Mouse (Mus musculus): ENCODE data around the gene Dock1. TPM values are rescaled to one million over a fixed set of nuclear protein-coding genes. Genes with fewer than 3 reads are reported as not detected.

The Dock1 gene
- 48.4 and 48.6 TPM in 2 replicates for polyA plus RNA-seq (2014; fragmentation: Nextera tagmentation; extraction: Ambion mirVana)

GRCm38 (mm10) chr7:134670312-134671002 lies at the start of gene Dock1:
TSS of gene Dock1 (plus strand) at chr7:134670654.
- peak; percentile 84 for ATAC-seq (ENCODE audit: insufficient number of reproducible peaks, insufficient read depth, low FRiP score, low read depth)
- Histone ChIP-seq H3K27ac (ENCODE audit: low read length) (peak within 1 kb of the TSS; percentile 93), H3K4me1 (ENCODE audit: control insufficient read depth, insufficient read depth, low read length) (peaks cover 24% of the 10 kb centered on the region), H3K9ac (replicated peaks; ENCODE audit: low read depth, low read length) (peak within 1 kb of the TSS; percentile 90), H3K4me3 (ENCODE audit: low read depth, low read length) (peak within 1 kb of the TSS; percentile 64), H3K4me2 (replicated peaks; ENCODE audit: low read depth, low read length) (peak within 1 kb of the TSS; percentile 77), H3K36me3 (ENCODE audit: control insufficient read depth, insufficient read depth, low read length) (no peaks in the 10 kb centered on the region), H3K9me3 (ENCODE audit: control insufficient read depth, low read depth, low read length) (no peaks in the 10 kb centered on the region), H3K27me3 (ENCODE audit: control insufficient read depth, insufficient read depth, low read length) (no peaks in the 10 kb centered on the region)
- 1% methylated on average over 64 of the region's 77 CpGs for WGBS

GRCm38 (mm10) chr7:134627906-134628305 lies 42.5 kb upstream of the Dock1 start:
- no peak overlapping the region for H3K4me3 ChIP-seq (ENCODE audit: low read depth, low read length)
- no peak overlapping the region for H3K9ac ChIP-seq (replicated peaks; ENCODE audit: low read depth, low read length)
- H3K36me3 ChIP-seq (ENCODE audit: control insufficient read depth, insufficient read depth, low read length): no peaks in the 10 kb centered on the region
- H3K9me3 ChIP-seq (ENCODE audit: control insufficient read depth, low read depth, low read length): peaks cover under 1% of the 10 kb centered on the region; the same call in 1 of the 2 replicates
- no peaks in the 10 kb centered on the region for H3K27me3 ChIP-seq (ENCODE audit: control insufficient read depth, insufficient read depth, low read length)
- no peaks in the 10 kb centered on the region for H3K4me1 ChIP-seq (ENCODE audit: control insufficient read depth, insufficient read depth, low read length)
- ATAC-seq (ENCODE audit: insufficient number of reproducible peaks, insufficient read depth, low FRiP score, low read depth): no peak
- H3K4me2 ChIP-seq (replicated peaks; ENCODE audit: low read depth, low read length): no peak overlapping the region
- no peak overlapping the region for H3K27ac ChIP-seq (ENCODE audit: low read length)
- 77% methylated on average over 4 of the region's 4 CpGs for WGBS

GRCm38 (mm10) chr7:134650246-134650830 lies 20.1 kb upstream of the Dock1 start:
- no peaks in the 10 kb centered on the region for H3K27me3 ChIP-seq (ENCODE audit: control insufficient read depth, insufficient read depth, low read length)
- WGBS: 81% methylated on average over 8 of the region's 8 CpGs
- no peaks in the 10 kb centered on the region for H3K4me1 ChIP-seq (ENCODE audit: control insufficient read depth, insufficient read depth, low read length)
- no peak overlapping the region for H3K27ac ChIP-seq (ENCODE audit: low read length)
- no peak overlapping the region for H3K9ac ChIP-seq (replicated peaks; ENCODE audit: low read depth, low read length)
- no peaks in the 10 kb centered on the region for H3K9me3 ChIP-seq (ENCODE audit: control insufficient read depth, low read depth, low read length)
- H3K4me3 ChIP-seq (ENCODE audit: low read depth, low read length): no peak overlapping the region
- no peaks in the 10 kb centered on the region for H3K36me3 ChIP-seq (ENCODE audit: control insufficient read depth, insufficient read depth, low read length)
- no peak for ATAC-seq (ENCODE audit: insufficient number of reproducible peaks, insufficient read depth, low FRiP score, low read depth)
- no peak overlapping the region for H3K4me2 ChIP-seq (replicated peaks; ENCODE audit: low read depth, low read length)

- H3K4me1 ChIP-seq (ENCODE audit: control insufficient read depth, insufficient read depth, low read length): no peaks in the 10 kb centered on the region
- ATAC-seq (ENCODE audit: insufficient number of reproducible peaks, insufficient read depth, low FRiP score, low read depth): no peak
- no peak overlapping the region for H3K4me2 ChIP-seq (replicated peaks; ENCODE audit: low read depth, low read length)
- no peak overlapping the region for H3K9ac ChIP-seq (replicated peaks; ENCODE audit: low read depth, low read length)
- no peaks in the 10 kb centered on the region for H3K27me3 ChIP-seq (ENCODE audit: control insufficient read depth, insufficient read depth, low read length)
- no peak overlapping the region for H3K27ac ChIP-seq (ENCODE audit: low read length)
- WGBS: 89% methylated on average over 3 of the region's 3 CpGs
- no peaks in the 10 kb centered on the region for H3K9me3 ChIP-seq (ENCODE audit: control insufficient read depth, low read depth, low read length)
- H3K4me3 ChIP-seq (ENCODE audit: low read depth, low read length): no peak overlapping the region
- no peaks in the 10 kb centered on the region for H3K36me3 ChIP-seq (ENCODE audit: control insufficient read depth, insufficient read depth, low read length)
These were observed 19.4 kb upstream of the Dock1 start for GRCm38 (mm10) chr7:134651071-134651470.

- H3K4me1 ChIP-seq (ENCODE audit: control insufficient read depth, insufficient read depth, low read length): no peaks in the 10 kb centered on the region
- no peak overlapping the region for H3K9ac ChIP-seq (replicated peaks; ENCODE audit: low read depth, low read length)
- peak; percentile 56; the same call in 1 of the 2 replicates for ATAC-seq (ENCODE audit: insufficient number of reproducible peaks, insufficient read depth, low FRiP score, low read depth)
- H3K4me2 ChIP-seq (replicated peaks; ENCODE audit: low read depth, low read length): no peak overlapping the region
- H3K36me3 ChIP-seq (ENCODE audit: control insufficient read depth, insufficient read depth, low read length): no peaks in the 10 kb centered on the region
- no peak overlapping the region for H3K27ac ChIP-seq (ENCODE audit: low read length)
- H3K27me3 ChIP-seq (ENCODE audit: control insufficient read depth, insufficient read depth, low read length): no peaks in the 10 kb centered on the region
- no peak overlapping the region for H3K4me3 ChIP-seq (ENCODE audit: low read depth, low read length)
- WGBS: 16% methylated on average over 2 of the region's 2 CpGs
- H3K9me3 ChIP-seq (ENCODE audit: control insufficient read depth, low read depth, low read length): no peaks in the 10 kb centered on the region
These were observed 7.2 kb upstream of the Dock1 start for GRCm38 (mm10) chr7:134663241-134663640.

GRCm38 (mm10) chr7:134665642-134666282 lies 4.7 kb upstream of the Dock1 start:
- no peaks in the 10 kb centered on the region for H3K36me3 ChIP-seq (ENCODE audit: control insufficient read depth, insufficient read depth, low read length)
- 68% methylated on average over 5 of the region's 5 CpGs for WGBS
- H3K4me1 ChIP-seq (ENCODE audit: control insufficient read depth, insufficient read depth, low read length): 0 out of 2 replicates have a peak, but pooled peaks cover 5% of the 10 kb centered on the region
- no peak overlapping the region for H3K27ac ChIP-seq (ENCODE audit: low read length)
- H3K4me2 ChIP-seq (replicated peaks; ENCODE audit: low read depth, low read length): no peak overlapping the region
- no peak for ATAC-seq (ENCODE audit: insufficient number of reproducible peaks, insufficient read depth, low FRiP score, low read depth)
- H3K9ac ChIP-seq (replicated peaks; ENCODE audit: low read depth, low read length): no peak overlapping the region
- no peaks in the 10 kb centered on the region for H3K27me3 ChIP-seq (ENCODE audit: control insufficient read depth, insufficient read depth, low read length)
- no peak overlapping the region for H3K4me3 ChIP-seq (ENCODE audit: low read depth, low read length)
- H3K9me3 ChIP-seq (ENCODE audit: control insufficient read depth, low read depth, low read length): no peaks in the 10 kb centered on the region

- H3K4me3 ChIP-seq (ENCODE audit: low read depth, low read length): no peak overlapping the region
- no peak overlapping the region for H3K27ac ChIP-seq (ENCODE audit: low read length)
- no peaks in the 10 kb centered on the region for H3K36me3 ChIP-seq (ENCODE audit: control insufficient read depth, insufficient read depth, low read length)
- H3K9ac ChIP-seq (replicated peaks; ENCODE audit: low read depth, low read length): no peak overlapping the region
- H3K4me2 ChIP-seq (replicated peaks; ENCODE audit: low read depth, low read length): no peak overlapping the region
- H3K27me3 ChIP-seq (ENCODE audit: control insufficient read depth, insufficient read depth, low read length): no peaks in the 10 kb centered on the region
- no peak for ATAC-seq (ENCODE audit: insufficient number of reproducible peaks, insufficient read depth, low FRiP score, low read depth)
- H3K4me1 ChIP-seq (ENCODE audit: control insufficient read depth, insufficient read depth, low read length): peaks cover 16% of the 10 kb centered on the region
- H3K9me3 ChIP-seq (ENCODE audit: control insufficient read depth, low read depth, low read length): no peaks in the 10 kb centered on the region
- 87% methylated on average over 4 of the region's 4 CpGs for WGBS
These were observed 3.2 kb upstream of the Dock1 start for GRCm38 (mm10) chr7:134667271-134667702.

GRCm38 (mm10) chr7:134669474-134670311 lies 761 bp upstream of the Dock1 start:
- Histone ChIP-seq H3K27me3 (ENCODE audit: control insufficient read depth, insufficient read depth, low read length) (no peaks in the 10 kb centered on the region), H3K36me3 (ENCODE audit: control insufficient read depth, insufficient read depth, low read length) (no peaks in the 10 kb centered on the region), H3K4me1 (ENCODE audit: control insufficient read depth, insufficient read depth, low read length) (peaks cover 24% of the 10 kb centered on the region), H3K4me2 (replicated peaks; ENCODE audit: low read depth, low read length) (peak overlapping the region; percentile 77), H3K27ac (ENCODE audit: low read length) (peak overlapping the region; percentile 93; the same call in 1 of the 2 replicates), H3K4me3 (ENCODE audit: low read depth, low read length) (peak overlapping the region; percentile 64), H3K9me3 (ENCODE audit: control insufficient read depth, low read depth, low read length) (no peaks in the 10 kb centered on the region), H3K9ac (replicated peaks; ENCODE audit: low read depth, low read length) (peak overlapping the region; percentile 90)
- WGBS: 87% methylated on average over 14 of the region's 14 CpGs
- ATAC-seq (ENCODE audit: insufficient number of reproducible peaks, insufficient read depth, low FRiP score, low read depth): no peak
